Mouse (Mus musculus) heart, embryonic 16.5 days (tissue): ENCODE results near the gene Cacna1e. TPM values are rescaled to one million over a fixed set of nuclear protein-coding genes. Genes with fewer than 3 reads are reported as not detected.
A peak's percentile ranks its signal among the peaks of the same experiment; 100 is the strongest.

Experiments
- ATAC-seq: fragments of 200-750 bp; cut with Nextera tagmentation; replicated peaks from 2 replicates; pipeline ENCODE4 v1.8.0; 2017; ENCODE audit warnings: moderate number of reproducible peaks; ENCODE audit not compliant: insufficient read depth, low FRiP score; ENCODE audit errors: extremely low read depth
- H3K27ac ChIP-seq: fragments of 300-500 bp; sonication (generic); 2 replicates; pipeline ENCODE4 v1.5.1; 2014; ENCODE audit warnings: mild to moderate bottlenecking, low read length, control low read depth, moderate library complexity
- H3K27me3 ChIP-seq: fragments of 300-500 bp; sonication (generic); 2 replicates; pipeline ENCODE4 v1.6.1; 2014; ENCODE audit warnings: low read length, mixed read lengths; ENCODE audit not compliant: control insufficient read depth, insufficient read depth
- H3K36me3 ChIP-seq: fragments of 300-500 bp; sonication (generic); 2 replicates; pipeline ENCODE4 v1.6.1; 2014; ENCODE audit not compliant: control insufficient read depth, insufficient read depth
- H3K4me1 ChIP-seq: fragments of 300-500 bp; sonication (generic); 2 replicates; pipeline ENCODE4 v1.6.1; 2014; ENCODE audit warnings: low read length, mixed read lengths; ENCODE audit not compliant: control insufficient read depth, insufficient read depth
- H3K4me2 ChIP-seq: fragments of 300-500 bp; sonication (generic); 2 replicates; pipeline ENCODE4 v1.6.1; 2014; ENCODE audit warnings: low read depth, mild to moderate bottlenecking, control low read depth, low read length
- H3K4me3 ChIP-seq: fragments of 300-500 bp; sonication (generic); 2 replicates; pipeline ENCODE4 v1.5.1; 2014; ENCODE audit warnings: mild to moderate bottlenecking, control low read depth, low read length
- H3K9ac ChIP-seq: fragments of 300-500 bp; sonication (generic); 2 replicates; pipeline ENCODE4 v1.6.1; 2014; ENCODE audit warnings: low read length, control low read depth
- H3K9me3 ChIP-seq: fragments of 300-500 bp; sonication (generic); replicated peaks from 2 replicates; pipeline ENCODE4 v1.6.1; 2016; ENCODE audit warnings: low read length; ENCODE audit not compliant: control insufficient read depth
- WGBS: fragments of 180-500 bp; shearing (Covaris S2); extraction: QIAGEN DNeasy Blood & Tissue Kit; methylation state at CpG from one replicate; pipeline ENCODE4 v1.1.7; 2014; 5-methylcytosine and 5-hydroxymethylcytosine counted together
- polyA plus RNA-seq: library from polyadenylated mRNA; unstranded; fragments of >200 nt; fragmentation: Nextera tagmentation; extraction: Ambion mirVana; gene quantifications from 2 replicates; pipeline ENCODE4 v1.2.1, GENCODE M21; 2015

Gene Cacna1e
- polyA plus RNA-seq, 1 experiment from 2014 or later, result 0.13 TPM

DNA sequence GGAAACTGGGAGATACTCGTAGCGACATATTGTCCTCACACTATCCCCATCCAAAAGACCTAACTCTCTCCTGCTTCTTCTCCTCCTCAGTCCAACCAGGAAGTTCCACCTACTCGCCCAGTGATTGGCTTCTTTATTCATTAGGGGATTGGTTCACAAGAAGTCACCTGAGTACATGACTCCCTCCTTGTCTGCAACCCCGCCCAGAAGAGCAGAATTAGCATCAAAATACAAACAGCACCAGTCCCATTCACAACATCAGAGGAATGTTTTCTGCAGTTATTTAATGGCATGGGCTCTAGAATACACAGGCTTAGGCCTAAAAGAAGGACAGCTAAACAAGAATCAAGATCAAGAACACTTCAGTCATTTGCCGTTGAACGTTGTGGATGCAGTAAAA is 139.1 kb downstream of the Cacna1e start:
- H3K4me3 ChIP-seq, result no peak overlapping the region
- H3K9me3 ChIP-seq, result no peaks in the 10 kb centered on the region
- H3K36me3 ChIP-seq, result no peaks in the 10 kb centered on the region
- H3K27me3 ChIP-seq, result no peaks in the 10 kb centered on the region
- H3K4me1 ChIP-seq, result no peaks in the 10 kb centered on the region
- no peak for ATAC-seq
- 85% methylated on average over 6 of the region's 6 CpGs for WGBS
- no peak overlapping the region for H3K27ac ChIP-seq
- H3K4me2 ChIP-seq, result no peak overlapping the region
- H3K9ac ChIP-seq, result no peak overlapping the region

DNA sequence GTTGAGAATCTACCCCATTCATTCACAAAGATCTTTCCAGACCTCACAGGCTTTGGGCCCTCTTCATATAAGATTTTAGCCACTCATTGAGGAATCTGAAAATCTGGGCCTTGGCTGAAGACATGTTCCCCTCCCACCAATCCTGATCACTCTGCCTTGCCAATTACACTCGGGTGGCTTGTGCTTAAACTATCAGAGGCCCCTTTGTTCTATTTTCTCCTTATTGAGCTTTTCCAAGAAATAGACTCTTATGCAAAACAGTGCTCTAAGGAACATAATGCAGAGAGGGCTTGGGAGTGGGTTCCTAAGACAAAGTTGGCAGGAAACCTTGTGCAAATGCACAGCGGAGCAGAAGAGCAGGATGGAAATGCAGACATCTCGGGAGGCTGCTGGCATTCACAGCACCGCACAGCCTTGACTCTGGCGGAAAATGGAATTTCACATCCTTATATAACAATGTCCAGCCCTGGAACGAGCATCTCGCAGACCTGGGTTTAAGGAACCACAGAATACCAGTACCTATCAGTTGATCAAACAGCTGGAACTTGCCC is 153.8 kb downstream of the Cacna1e start:
- peaks cover 9% of the 10 kb centered on the region for H3K4me1 ChIP-seq
- 69% methylated on average over 7 of the region's 7 CpGs for WGBS
- no peak for ATAC-seq
- no peaks in the 10 kb centered on the region for H3K36me3 ChIP-seq
- H3K4me3 ChIP-seq, result no peak overlapping the region
- no peak overlapping the region for H3K9ac ChIP-seq
- no peak overlapping the region for H3K27ac ChIP-seq
- peaks cover 43% of the 10 kb centered on the region for H3K27me3 ChIP-seq
- H3K9me3 ChIP-seq, result no peaks in the 10 kb centered on the region
- no peak overlapping the region for H3K4me2 ChIP-seq

DNA sequence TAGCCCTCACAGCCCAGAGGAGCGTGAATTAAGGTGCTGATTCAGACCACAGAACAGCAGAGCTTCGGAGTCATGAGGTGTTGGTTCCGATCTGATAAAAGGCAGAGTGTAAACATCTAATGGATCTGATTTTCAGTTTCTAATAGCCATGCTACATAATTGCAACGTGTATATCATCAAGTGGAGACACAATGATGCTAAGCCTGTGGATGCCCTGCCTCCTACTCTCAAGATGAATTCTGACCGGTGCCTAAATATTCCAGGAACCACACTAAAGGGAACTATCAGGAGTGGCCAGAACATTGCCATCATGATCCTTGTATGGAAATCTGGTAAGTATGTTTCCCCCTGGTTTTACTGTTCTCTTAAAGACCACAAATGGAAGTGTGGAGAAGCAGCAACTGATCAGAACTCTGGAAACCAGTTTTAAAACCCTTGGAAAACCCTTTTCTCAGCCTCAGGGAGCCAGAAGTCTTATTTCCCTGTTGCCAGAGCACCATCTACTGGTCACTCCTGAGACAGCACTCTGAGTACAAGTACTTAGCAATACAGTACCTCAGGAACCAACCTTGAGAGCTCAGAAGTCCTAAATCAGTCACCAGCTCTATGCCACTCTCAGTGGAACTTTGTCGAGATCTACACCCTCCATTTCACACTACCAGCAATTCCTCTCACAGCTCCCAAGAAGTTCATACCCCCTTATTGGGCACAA is 154.9 kb downstream of the Cacna1e start:
- no peak for ATAC-seq
- Histone ChIP-seq H3K27ac (no peak overlapping the region), H3K27me3 (peaks cover 54% of the 10 kb centered on the region)

DNA sequence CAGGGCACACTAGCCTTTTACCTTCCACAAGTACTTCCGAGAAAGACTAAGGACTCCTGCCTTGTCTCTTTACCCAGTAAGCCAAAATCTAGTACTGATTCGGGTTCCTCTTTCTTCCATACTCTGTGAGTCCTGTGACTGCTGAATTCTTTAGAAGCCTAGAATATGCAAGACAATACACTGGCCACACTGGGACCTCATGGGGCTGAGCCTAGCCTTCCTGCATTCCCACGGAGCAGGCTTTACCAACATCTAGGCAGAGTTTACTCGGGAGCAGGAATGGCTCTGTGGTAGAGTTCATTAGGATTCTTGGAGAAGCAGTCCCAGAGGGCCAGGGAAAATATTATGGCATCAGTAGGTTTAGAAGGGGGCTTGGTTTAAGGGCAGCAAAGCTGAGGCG is 155.6 kb downstream of the Cacna1e start:
- Histone ChIP-seq H3K9me3 (no peaks in the 10 kb centered on the region), H3K36me3 (no peaks in the 10 kb centered on the region), H3K27ac (no peak overlapping the region), H3K4me2 (no peak overlapping the region), H3K27me3 (peaks cover 61% of the 10 kb centered on the region), H3K4me1 (peaks cover 9% of the 10 kb centered on the region), H3K4me3 (no peak overlapping the region), H3K9ac (no peak overlapping the region)
- no peak for ATAC-seq
- WGBS, result 43% methylated on average over 5 of the region's 5 CpGs

More for the DNA sequence above, 154.9 kb downstream of the Cacna1e start:
- H3K36me3 ChIP-seq, result no peaks in the 10 kb centered on the region
- H3K9me3 ChIP-seq, result no peaks in the 10 kb centered on the region
- WGBS, result 57% methylated on average over 6 of the region's 6 CpGs
- H3K4me2 ChIP-seq, result no peak overlapping the region
- H3K4me1 ChIP-seq, result peaks cover 9% of the 10 kb centered on the region
- no peak overlapping the region for H3K9ac ChIP-seq
- no peak overlapping the region for H3K4me3 ChIP-seq

DNA sequence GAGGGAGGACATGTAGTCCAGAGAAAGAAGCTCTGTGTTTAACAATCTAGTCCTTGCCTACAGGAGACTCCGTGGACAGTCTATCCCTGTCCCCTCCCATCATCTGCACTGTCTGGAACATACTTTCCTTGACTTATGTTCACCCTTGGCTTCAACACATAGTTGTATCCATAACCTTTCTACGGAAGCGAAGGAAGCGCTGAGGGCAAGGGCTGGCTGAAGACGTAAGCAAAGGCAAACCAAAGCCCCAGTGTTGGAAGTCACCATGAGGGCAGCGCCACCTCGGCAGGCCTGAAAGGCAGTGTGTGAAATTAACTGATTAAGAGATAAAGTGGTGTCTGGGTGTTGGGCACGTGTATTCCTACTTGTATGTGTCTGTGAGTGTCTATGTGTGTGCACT is 156.6 kb downstream of the Cacna1e start:
- peaks cover 63% of the 10 kb centered on the region for H3K27me3 ChIP-seq
- 70% methylated on average over 8 of the region's 8 CpGs for WGBS

DNA sequence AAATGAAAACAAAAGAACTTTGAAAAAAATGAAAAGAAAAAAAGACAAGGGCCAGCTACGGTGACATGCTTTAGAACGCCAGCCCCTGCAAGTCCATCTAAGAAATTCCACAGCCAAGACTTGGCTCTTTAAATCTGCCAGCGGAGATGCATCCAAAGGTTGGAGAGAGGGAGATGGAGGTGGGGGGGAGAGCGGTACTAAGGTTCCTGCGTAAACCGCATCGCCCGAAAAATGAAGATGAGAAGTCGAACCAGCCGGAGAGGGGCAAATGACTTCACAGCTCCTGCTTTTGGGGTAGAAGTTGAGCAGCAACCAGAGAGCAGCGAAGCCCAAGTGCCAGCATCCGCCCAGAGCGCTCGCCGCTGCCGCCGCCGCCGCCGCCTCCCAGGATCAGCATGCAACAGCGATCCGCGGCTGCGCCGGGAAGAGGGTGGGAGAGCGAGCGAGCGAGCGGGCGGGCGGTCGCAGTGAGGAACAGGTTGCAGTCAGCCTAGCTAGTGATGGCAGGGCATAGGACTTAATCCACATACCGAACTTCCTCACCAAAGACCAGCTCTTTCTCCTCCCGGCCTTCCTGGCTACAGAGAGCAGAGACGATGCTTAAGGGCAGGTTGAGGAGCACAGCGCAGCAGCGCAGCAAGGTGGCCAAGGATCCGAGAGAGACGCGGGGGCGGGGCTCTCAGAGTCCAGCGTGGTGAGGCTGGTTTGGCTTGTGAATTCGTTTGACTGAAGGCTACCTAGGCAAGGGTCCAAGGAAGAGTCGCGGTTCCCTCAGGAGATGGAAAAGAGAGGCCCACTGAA is 157.7 kb downstream of the Cacna1e start:
- peak overlapping the region; percentile 63 for H3K4me2 ChIP-seq
- no peak overlapping the region for H3K27ac ChIP-seq
- ATAC-seq, result no peak
- peaks cover 67% of the 10 kb centered on the region for H3K27me3 ChIP-seq
- H3K36me3 ChIP-seq, result no peaks in the 10 kb centered on the region
- no peak overlapping the region for H3K9ac ChIP-seq
- H3K9me3 ChIP-seq, result no peaks in the 10 kb centered on the region
- H3K4me1 ChIP-seq, result peaks cover 9% of the 10 kb centered on the region
- peak overlapping the region; percentile 44 for H3K4me3 ChIP-seq
- 1% methylated on average over 45 of the region's 45 CpGs for WGBS

More for the DNA sequence above, 156.6 kb downstream of the Cacna1e start:
- no peak overlapping the region for H3K9ac ChIP-seq
- peaks cover 9% of the 10 kb centered on the region for H3K4me1 ChIP-seq
- H3K36me3 ChIP-seq, result no peaks in the 10 kb centered on the region
- H3K4me3 ChIP-seq, result no peak overlapping the region
- no peaks in the 10 kb centered on the region for H3K9me3 ChIP-seq
- no peak overlapping the region for H3K4me2 ChIP-seq
- H3K27ac ChIP-seq, result no peak overlapping the region
- no peak for ATAC-seq

DNA sequence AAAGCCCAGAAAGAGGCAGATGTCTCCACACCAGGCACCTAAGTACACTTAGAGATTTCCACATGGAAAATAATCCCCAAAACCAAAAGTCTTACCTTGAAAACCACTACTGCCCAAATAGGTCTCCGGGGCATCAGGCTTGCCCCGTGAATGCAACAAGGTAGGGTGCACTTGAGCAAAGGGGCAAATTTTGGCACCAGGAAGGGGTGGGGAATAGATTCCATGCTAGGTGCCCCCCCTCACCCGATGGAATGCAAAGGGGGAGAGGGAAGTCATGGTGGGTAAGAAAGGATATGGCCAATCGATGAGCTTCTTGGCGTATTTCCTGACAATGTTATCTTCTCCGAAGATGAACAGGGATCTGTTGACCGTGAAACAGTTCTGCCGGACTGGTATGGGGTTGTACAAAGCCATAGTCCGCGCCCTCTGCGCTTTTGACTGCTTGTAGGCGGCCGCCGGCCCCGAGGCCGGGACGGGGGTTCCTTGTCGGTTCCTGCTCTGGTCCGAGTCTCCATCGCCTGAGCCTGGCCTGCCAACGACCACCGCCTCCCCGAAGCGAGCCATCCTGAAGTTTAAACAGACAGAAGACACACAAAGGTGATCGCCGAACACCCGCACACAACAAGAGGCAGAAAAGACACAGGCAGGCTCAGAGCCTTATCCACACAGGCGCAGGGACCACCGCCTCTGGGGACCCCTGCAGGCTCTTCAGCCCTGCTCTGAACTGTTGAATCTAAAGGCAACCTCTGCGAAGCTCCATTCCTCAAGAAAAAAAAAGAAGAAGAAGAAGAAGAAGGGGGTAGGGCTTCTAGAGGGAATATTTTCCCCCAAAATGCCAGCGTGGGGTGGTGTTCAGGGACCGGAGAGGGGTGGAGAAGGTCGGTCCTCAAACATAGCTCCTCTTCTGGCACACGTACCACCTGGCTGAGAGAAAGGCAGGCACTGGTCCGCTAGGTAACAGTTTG is 158.7 kb downstream of the Cacna1e start:
- H3K9me3 ChIP-seq, result no peaks in the 10 kb centered on the region
- peaks cover 9% of the 10 kb centered on the region for H3K4me1 ChIP-seq
- ATAC-seq, result no peak
- H3K27ac ChIP-seq, result no peak overlapping the region
- no peak overlapping the region for H3K9ac ChIP-seq
- H3K27me3 ChIP-seq, result peaks cover 67% of the 10 kb centered on the region
- no peaks in the 10 kb centered on the region for H3K36me3 ChIP-seq
- 35% methylated on average over 35 of the region's 35 CpGs for WGBS
- peak overlapping the region; percentile 44 for H3K4me3 ChIP-seq
- peak overlapping the region; percentile 63 for H3K4me2 ChIP-seq

DNA sequence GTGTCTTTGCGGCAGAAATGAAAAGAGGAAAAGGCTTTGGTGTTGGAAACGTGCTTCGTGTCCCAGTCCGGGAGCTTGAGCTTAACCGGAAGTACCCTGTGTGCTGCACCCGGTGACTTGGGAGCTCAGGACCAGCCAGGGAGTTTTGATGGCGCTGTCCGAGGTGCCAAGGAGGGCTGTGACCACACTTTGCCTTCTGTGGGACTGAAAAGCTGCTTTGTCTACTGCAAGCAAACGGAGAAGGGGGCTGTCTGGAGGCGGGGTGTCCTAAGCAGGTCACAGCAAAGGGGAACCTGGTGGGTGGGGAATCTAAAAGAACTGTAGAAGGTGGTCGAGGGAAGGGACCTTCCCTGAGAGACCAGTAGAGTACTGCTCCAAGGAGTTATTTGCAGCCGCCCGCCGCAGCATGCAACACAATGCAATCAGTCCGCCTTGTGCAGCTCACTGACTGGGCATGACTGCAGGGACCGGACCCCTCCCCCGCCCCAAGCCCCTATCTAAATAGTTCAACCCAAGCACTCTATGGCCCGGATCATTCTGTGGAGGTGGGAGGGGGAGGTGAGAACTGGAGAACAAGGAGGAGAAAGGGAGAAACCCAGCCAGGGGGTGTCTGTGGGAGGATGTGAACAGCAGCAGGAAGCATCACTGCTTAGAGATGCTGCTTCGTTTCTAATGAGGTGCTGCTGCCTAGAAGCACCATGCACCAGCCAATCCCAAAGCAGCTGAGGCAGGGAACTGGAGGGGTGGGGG is 160.6 kb downstream of the Cacna1e start:
- Histone ChIP-seq H3K4me2 (no peak overlapping the region), H3K4me3 (no peak overlapping the region), H3K4me1 (peaks cover 9% of the 10 kb centered on the region), H3K9ac (no peak overlapping the region), H3K9me3 (no peaks in the 10 kb centered on the region), H3K27me3 (peaks cover 63% of the 10 kb centered on the region), H3K27ac (no peak overlapping the region), H3K36me3 (no peaks in the 10 kb centered on the region)
- WGBS, result 10% methylated on average over 19 of the region's 19 CpGs
- no peak for ATAC-seq
